Mouse (Mus musculus) adrenal gland, postnatal 14 days (tissue): ENCODE data around the gene Olfr148. TPM values are rescaled to one million over a fixed set of nuclear protein-coding genes. Genes with fewer than 3 reads are reported as not detected.

Source experiments
- DNase-seq: peaks from one replicate; pipeline ENCODE4 v3.0.0; 2021; ENCODE audit warnings: mixed read lengths
- long read RNA-seq, 2 experiments: library from polyadenylated mRNA; stranded (forward); transcript quantifications; one replicate each; pipeline ENCODE4 v2.0.0; 2021
- total RNA-seq: library from RNA; stranded (reverse); gene quantifications from 2 replicates; pipeline ENCODE4 v1.2.3, GENCODE M21; 2021

Gene Olfr148
- total RNA-seq: not detected in 2 replicates
- long read RNA-seq, experiment 1: 0 reads
- long read RNA-seq, experiment 2: 0 reads

- DNase-seq: no peak
Observed at GRCm38 (mm10) chr9:39610355-39610754, at the start of gene Olfr148. Gene Olfr148, plus strand, starts transcription at chr9:39610655.

GRCm38 (mm10) chr9:39575469-39575868 is 35.0 kb upstream of the Olfr148 start, which contains the start of gene Olfr959:
Gene Olfr959, minus strand, starts transcription at chr9:39575569.
- DNase-seq: no peak

- no peak for DNase-seq
Observed at GRCm38 (mm10) chr9:39577050-39577449, 33.4 kb upstream of the Olfr148 start.

GRCm38 (mm10) chr9:39602536-39603332 is 7.7 kb upstream of the Olfr148 start:
- DNase-seq: no peak

GRCm38 (mm10) chr9:39603333-39603845 is 7.1 kb upstream of the Olfr148 start:
- DNase-seq: peak; percentile 31

- peak; percentile 5 for DNase-seq
Observed at GRCm38 (mm10) chr9:39603999-39604453, 6.4 kb upstream of the Olfr148 start, which contains the start of gene AW551984. Gene AW551984, minus strand, starts transcription at chr9:39604403.

GRCm38 (mm10) chr9:39608497-39608896 is 2.0 kb upstream of the Olfr148 start:
- no peak for DNase-seq

- DNase-seq: peak; percentile 10
Observed at GRCm38 (mm10) chr9:39611953-39612352, 1.5 kb downstream of the Olfr148 start.

GRCm38 (mm10) chr9:39621073-39621472 is 10.6 kb downstream of the Olfr148 start, which contains the start of gene Olfr960:
Gene Olfr960, plus strand, starts transcription at chr9:39621373.
- no peak for DNase-seq

GRCm38 (mm10) chr9:39623783-39624182 is 13.3 kb downstream of the Olfr148 start:
- no peak for DNase-seq

- DNase-seq: no peak
Observed at GRCm38 (mm10) chr9:39624711-39625110, 14.3 kb downstream of the Olfr148 start.

- no peak for DNase-seq
Observed at GRCm38 (mm10) chr9:39629069-39629468, 18.6 kb downstream of the Olfr148 start.

- DNase-seq: no peak
Observed at GRCm38 (mm10) chr9:39633913-39634594, 23.6 kb downstream of the Olfr148 start.

GRCm38 (mm10) chr9:39644785-39645184 is 34.3 kb downstream of the Olfr148 start, which contains the start of gene Olfr961:
Gene Olfr961, plus strand, starts transcription at chr9:39645085.
- no peak for DNase-seq

GRCm38 (mm10) chr9:39647382-39647781 is 36.9 kb downstream of the Olfr148 start:
- DNase-seq: no peak

- DNase-seq: no peak
Observed at GRCm38 (mm10) chr9:39654756-39655396, 44.4 kb downstream of the Olfr148 start.

Other genes with a start within 250 kb of the Olfr148 start
- not detected in 2 replicates for gene Olfr951, start 223.2 kb upstream of the Olfr148 start, total RNA-seq
- not detected in 2 replicates for gene Olfr952, start 183.5 kb upstream of the Olfr148 start, total RNA-seq
- not detected in 2 replicates for gene Olfr954, start 154.0 kb upstream of the Olfr148 start, total RNA-seq
- not detected in 2 replicates for gene Olfr955, start 138.7 kb upstream of the Olfr148 start, total RNA-seq
- gene Olfr44, start 116.7 kb upstream of the Olfr148 start, total RNA-seq: not detected in 2 replicates
- gene Olfr957, start 94.8 kb upstream of the Olfr148 start, total RNA-seq: not detected in 2 replicates
- not detected in 2 replicates for gene Olfr958, start 56.6 kb upstream of the Olfr148 start, total RNA-seq
- gene Olfr959, start 35.1 kb upstream of the Olfr148 start, total RNA-seq: not detected in 2 replicates
- 11.9 and 14.9 TPM in 2 replicates for gene AW551984, start 6.3 kb upstream of the Olfr148 start, total RNA-seq
- not detected in 2 replicates for gene Olfr960, start 10.7 kb downstream of the Olfr148 start, total RNA-seq
- not detected in 2 replicates for gene Olfr961, start 34.4 kb downstream of the Olfr148 start, total RNA-seq
- gene Olfr963, start 56.5 kb downstream of the Olfr148 start, total RNA-seq: not detected in 2 replicates
- not detected in 2 replicates for gene Olfr149, start 96.5 kb downstream of the Olfr148 start, total RNA-seq
- gene Olfr965, start 100.7 kb downstream of the Olfr148 start, total RNA-seq: not detected in 2 replicates
- not detected in 2 replicates for gene Olfr150, start 120.3 kb downstream of the Olfr148 start, total RNA-seq
- gene Olfr967, start 135.6 kb downstream of the Olfr148 start, total RNA-seq: not detected in 2 replicates
- not detected in 2 replicates for gene Olfr968, start 172.6 kb downstream of the Olfr148 start, total RNA-seq
- gene Olfr969, start 180.3 kb downstream of the Olfr148 start, total RNA-seq: not detected in 2 replicates
- not detected in 2 replicates for gene Olfr970, start 198.2 kb downstream of the Olfr148 start, total RNA-seq
- gene Olfr971, start 226.2 kb downstream of the Olfr148 start, total RNA-seq: not detected in 2 replicates